Mouse (Mus musculus): Measurements from ENCODE around the gene Exo1. TPM values are rescaled to one million over a fixed set of nuclear protein-coding genes. Genes with fewer than 3 reads are reported as not detected.
A peak's percentile ranks its signal among the peaks of the same experiment; 100 is the strongest.

Exo1 gene
- 44.1 and 46.5 TPM in 2 replicates for polyA plus RNA-seq (2015; fragmentation: Nextera tagmentation; extraction: Ambion mirVana)

GRCm38 (mm10) chr1:175880453-175881296, at the start of gene Exo1:
Gene Exo1, plus strand, starts transcription at chr1:175880581.
- peak; percentile 91 for ATAC-seq (ENCODE audit: insufficient number of reproducible peaks, low FRiP score, low TSS enrichment, low read depth)
- H3K9ac ChIP-seq, result peak within 1 kb of the TSS; percentile 71
- peak within 1 kb of the TSS; percentile 94 for H3K27ac ChIP-seq (replicated peaks)
- H3K27me3 ChIP-seq, result no peaks in the 10 kb centered on the region
- peaks cover 10% of the 10 kb centered on the region; the same call in 1 of the 2 replicates for H3K36me3 ChIP-seq
- peak within 1 kb of the TSS; percentile 91 for H3K4me2 ChIP-seq (replicated peaks)
- no peaks in the 10 kb centered on the region for H3K9me3 ChIP-seq (replicated peaks)
- WGBS, result under 1% methylated on average over 66 of the region's 66 CpGs
- peak within 1 kb of the TSS; percentile 84 for H3K4me3 ChIP-seq (replicated peaks)
- peaks cover 9% of the 10 kb centered on the region for H3K4me1 ChIP-seq

GRCm38 (mm10) chr1:175855515-175855914, 24.9 kb upstream of the Exo1 start:
- Histone ChIP-seq H3K27ac (replicated peaks) (no peak overlapping the region), H3K9me3 (replicated peaks) (no peaks in the 10 kb centered on the region), H3K4me1 (no peaks in the 10 kb centered on the region), H3K4me2 (replicated peaks) (no peak overlapping the region), H3K36me3 (no peaks in the 10 kb centered on the region), H3K27me3 (no peaks in the 10 kb centered on the region), H3K4me3 (replicated peaks) (no peak overlapping the region), H3K9ac (no peak overlapping the region)
- ATAC-seq (ENCODE audit: insufficient number of reproducible peaks, low FRiP score, low TSS enrichment, low read depth), result no peak
- WGBS, result 90% methylated on average over 1 of the region's 1 CpGs

GRCm38 (mm10) chr1:175867050-175867449, 13.3 kb upstream of the Exo1 start:
- 48% methylated on average over 1 of the region's 1 CpGs for WGBS
- no peak overlapping the region for H3K4me2 ChIP-seq (replicated peaks)
- H3K4me3 ChIP-seq (replicated peaks), result no peak overlapping the region
- no peaks in the 10 kb centered on the region for H3K36me3 ChIP-seq
- ATAC-seq (ENCODE audit: insufficient number of reproducible peaks, low FRiP score, low TSS enrichment, low read depth), result no peak
- no peak overlapping the region for H3K9ac ChIP-seq
- H3K4me1 ChIP-seq, result no peaks in the 10 kb centered on the region
- no peaks in the 10 kb centered on the region for H3K9me3 ChIP-seq (replicated peaks)
- H3K27ac ChIP-seq (replicated peaks), result no peak overlapping the region
- H3K27me3 ChIP-seq, result no peaks in the 10 kb centered on the region

GRCm38 (mm10) chr1:175867558-175867957, 12.8 kb upstream of the Exo1 start:
- no peaks in the 10 kb centered on the region for H3K36me3 ChIP-seq
- no peaks in the 10 kb centered on the region for H3K27me3 ChIP-seq
- WGBS, result 27% methylated on average over 5 of the region's 5 CpGs
- no peak overlapping the region for H3K4me3 ChIP-seq (replicated peaks)
- no peak overlapping the region for H3K4me2 ChIP-seq (replicated peaks)
- no peak for ATAC-seq (ENCODE audit: insufficient number of reproducible peaks, low FRiP score, low TSS enrichment, low read depth)
- no peak overlapping the region for H3K9ac ChIP-seq
- no peaks in the 10 kb centered on the region for H3K4me1 ChIP-seq
- no peak overlapping the region for H3K27ac ChIP-seq (replicated peaks)
- H3K9me3 ChIP-seq (replicated peaks), result no peaks in the 10 kb centered on the region

- WGBS, result 84% methylated on average over 3 of the region's 3 CpGs
- H3K4me1 ChIP-seq, result no peaks in the 10 kb centered on the region
- no peaks in the 10 kb centered on the region for H3K27me3 ChIP-seq
- H3K4me2 ChIP-seq (replicated peaks), result no peak overlapping the region
- no peak overlapping the region for H3K4me3 ChIP-seq (replicated peaks)
- no peak overlapping the region for H3K27ac ChIP-seq (replicated peaks)
- no peaks in the 10 kb centered on the region for H3K9me3 ChIP-seq (replicated peaks)
- no peaks in the 10 kb centered on the region for H3K36me3 ChIP-seq
- ATAC-seq (ENCODE audit: insufficient number of reproducible peaks, low FRiP score, low TSS enrichment, low read depth), result no peak
- no peak overlapping the region for H3K9ac ChIP-seq
Measured at GRCm38 (mm10) chr1:175870716-175871115, 9.7 kb upstream of the Exo1 start.

- H3K27me3 ChIP-seq, result no peaks in the 10 kb centered on the region
- no peak overlapping the region for H3K9ac ChIP-seq
- no peak for ATAC-seq (ENCODE audit: insufficient number of reproducible peaks, low FRiP score, low TSS enrichment, low read depth)
- no peaks in the 10 kb centered on the region for H3K36me3 ChIP-seq
- H3K4me1 ChIP-seq, result no peaks in the 10 kb centered on the region
- 52% methylated on average over 6 of the region's 6 CpGs for WGBS
- no peak overlapping the region for H3K4me3 ChIP-seq (replicated peaks)
- H3K9me3 ChIP-seq (replicated peaks), result no peaks in the 10 kb centered on the region
- H3K27ac ChIP-seq (replicated peaks), result no peak overlapping the region
- H3K4me2 ChIP-seq (replicated peaks), result no peak overlapping the region
Measured at GRCm38 (mm10) chr1:175872028-175872816, 8.2 kb upstream of the Exo1 start.

GRCm38 (mm10) chr1:175883398-175883797, 3.0 kb downstream of the Exo1 start:
- H3K4me2 ChIP-seq (replicated peaks), result no peak overlapping the region
- peaks cover 9% of the 10 kb centered on the region for H3K4me1 ChIP-seq
- H3K27me3 ChIP-seq, result no peaks in the 10 kb centered on the region
- no peak overlapping the region for H3K4me3 ChIP-seq (replicated peaks)
- no peaks in the 10 kb centered on the region for H3K9me3 ChIP-seq (replicated peaks)
- H3K27ac ChIP-seq (replicated peaks), result no peak overlapping the region
- no peak overlapping the region for H3K9ac ChIP-seq
- peaks cover 24% of the 10 kb centered on the region for H3K36me3 ChIP-seq
- WGBS, result 58% methylated on average over 3 of the region's 3 CpGs
- ATAC-seq (ENCODE audit: insufficient number of reproducible peaks, low FRiP score, low TSS enrichment, low read depth), result no peak

GRCm38 (mm10) chr1:175893263-175893662, 12.9 kb downstream of the Exo1 start:
- whole genome bisulfite sequencing, result 84% methylated on average over 6 of the region's 6 CpGs
- no peak for ATAC-seq (ENCODE audit: insufficient number of reproducible peaks, low FRiP score, low TSS enrichment, low read depth)
- Histone ChIP-seq H3K4me3 (replicated peaks) (no peak overlapping the region), H3K9ac (no peak overlapping the region), H3K27ac (replicated peaks) (no peak overlapping the region), H3K36me3 (peaks cover 40% of the 10 kb centered on the region), H3K9me3 (replicated peaks) (no peaks in the 10 kb centered on the region), H3K27me3 (no peaks in the 10 kb centered on the region), H3K4me2 (replicated peaks) (no peak overlapping the region), H3K4me1 (no peaks in the 10 kb centered on the region)

GRCm38 (mm10) chr1:175893726-175894125, 13.3 kb downstream of the Exo1 start:
- H3K4me1 ChIP-seq, result no peaks in the 10 kb centered on the region
- no peak for ATAC-seq (ENCODE audit: insufficient number of reproducible peaks, low FRiP score, low TSS enrichment, low read depth)
- H3K27me3 ChIP-seq, result no peaks in the 10 kb centered on the region
- H3K27ac ChIP-seq (replicated peaks), result no peak overlapping the region
- WGBS, result 91% methylated on average over 12 of the region's 12 CpGs
- H3K4me2 ChIP-seq (replicated peaks), result no peak overlapping the region
- H3K4me3 ChIP-seq (replicated peaks), result no peak overlapping the region
- H3K9me3 ChIP-seq (replicated peaks), result no peaks in the 10 kb centered on the region
- H3K36me3 ChIP-seq, result peaks cover 36% of the 10 kb centered on the region
- no peak overlapping the region for H3K9ac ChIP-seq

- WGBS, result 88% methylated on average over 2 of the region's 2 CpGs
Measured at GRCm38 (mm10) chr1:175911207-175911606, 30.8 kb downstream of the Exo1 start.

GRCm38 (mm10) chr1:175912038-175912437, 31.7 kb downstream of the Exo1 start:
- no peak for ATAC-seq (ENCODE audit: insufficient number of reproducible peaks, low FRiP score, low TSS enrichment, low read depth)
- Histone ChIP-seq H3K4me2 (replicated peaks) (no peak overlapping the region), H3K4me3 (replicated peaks) (no peak overlapping the region), H3K27ac (replicated peaks) (no peak overlapping the region), H3K9ac (no peak overlapping the region), H3K27me3 (no peaks in the 10 kb centered on the region), H3K4me1 (no peaks in the 10 kb centered on the region), H3K36me3 (peaks cover 22% of the 10 kb centered on the region), H3K9me3 (replicated peaks) (no peaks in the 10 kb centered on the region)
- 86% methylated on average over 3 of the region's 3 CpGs for WGBS

More at GRCm38 (mm10) chr1:175911207-175911606, 30.8 kb downstream of the Exo1 start:
- Histone ChIP-seq H3K27ac (replicated peaks) (no peak overlapping the region), H3K9ac (no peak overlapping the region), H3K4me1 (no peaks in the 10 kb centered on the region), H3K27me3 (no peaks in the 10 kb centered on the region), H3K4me2 (replicated peaks) (no peak overlapping the region), H3K9me3 (replicated peaks) (no peaks in the 10 kb centered on the region), H3K36me3 (peaks cover 29% of the 10 kb centered on the region), H3K4me3 (replicated peaks) (no peak overlapping the region)
- no peak for ATAC-seq (ENCODE audit: insufficient number of reproducible peaks, low FRiP score, low TSS enrichment, low read depth)
